Mouse (Mus musculus) midbrain, embryonic 14.5 days (tissue): ENCODE measurements around the gene Irx6. TPM values are rescaled to one million over a fixed set of nuclear protein-coding genes. Genes with fewer than 3 reads are reported as not detected.

Experiments used
- polyA plus RNA-seq: library from polyadenylated mRNA; unstranded; fragments of >200 nt; fragmentation: Nextera tagmentation; extraction: Ambion mirVana; gene quantifications from 2 replicates; pipeline ENCODE4 v1.2.1, GENCODE M21; 2014

Irx6 gene
- polyA plus RNA-seq, 1 experiment from 2014 or later = 6.4 TPM

Other genes with a start within 250 kb of the Irx6 start
- gene Mmp2, start 153.0 kb downstream of the Irx6 start, polyA plus RNA-seq = 8.6 and 22.2 TPM in 2 replicates
- gene Lpcat2, start 181.1 kb downstream of the Irx6 start, polyA plus RNA-seq = 6.8 and 7.1 TPM in 2 replicates
- gene Capns2, start 227.1 kb downstream of the Irx6 start, polyA plus RNA-seq = 0.29 and 0.30 TPM in 2 replicates